Mouse (Mus musculus): ENCODE results near the gene Myh15. TPM values are rescaled to one million over a fixed set of nuclear protein-coding genes. Genes with fewer than 3 reads are reported as not detected.

The Myh15 gene
- polyA plus RNA-seq (2012; fragmentation: generic; extraction: Trizol), result not detected
- long read RNA-seq, experiment 1, result 0 reads
- long read RNA-seq, experiment 2, result 0 reads

DNA sequence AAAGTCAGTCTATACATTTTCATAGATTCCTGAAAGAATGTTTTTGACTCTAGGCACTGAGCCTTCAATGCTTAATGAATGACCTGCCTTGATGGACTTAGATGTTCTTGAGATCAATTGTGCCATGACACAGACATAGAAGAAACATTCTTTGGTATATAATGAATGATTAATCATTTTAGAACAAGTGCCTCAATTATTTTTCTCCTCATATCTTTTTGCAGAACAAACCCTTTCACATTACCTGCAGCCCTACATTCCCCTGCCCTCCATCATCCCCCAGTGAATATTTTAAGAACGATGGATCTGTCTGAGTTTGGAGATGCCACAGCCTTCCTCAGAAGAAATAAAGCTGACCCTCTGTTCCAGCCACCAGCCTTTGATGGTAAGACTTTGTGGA is at the start of gene Myh15:
TSS of gene Myh15 (plus strand) at position 301 of the 400 bp plus-strand sequence.
- TF ChIP-seq FOSL1 (IDR thresholded peaks at IDR 0.05; ENCODE audit: insufficient read depth, low read length, poor library complexity, severe bottlenecking), result no peak
- no peak for TF ChIP-seq USF1 (IDR thresholded peaks at IDR 0.05; ENCODE audit: low read depth)
- no peak for TF ChIP-seq CTCF (IDR thresholded peaks at IDR 0.05; ENCODE audit: control insufficient read depth, insufficient read depth, insufficient read length)
- no peak for TF ChIP-seq CEBPB (IDR thresholded peaks at IDR 0.05; ENCODE audit: low read depth)
- TF ChIP-seq MYOD1 (IDR thresholded peaks at IDR 0.05; ENCODE audit: control insufficient read depth, insufficient read length, low read depth), result no peak
- no peak for TF ChIP-seq MYOG (IDR thresholded peaks at IDR 0.05; ENCODE audit: control insufficient read depth, extremely low read depth, insufficient read length)
- TF ChIP-seq MAX (IDR thresholded peaks at IDR 0.05), result no peak
- no peaks in the 10 kb centered on the region for H3K79me2 ChIP-seq (ENCODE audit: control insufficient read depth, insufficient read depth)
- no peaks in the 10 kb centered on the region for H3K36me3 ChIP-seq (ENCODE audit: control insufficient read depth, insufficient read depth)
- no peaks in the 10 kb centered on the region for H3K27me3 ChIP-seq (ENCODE audit: control insufficient read depth, insufficient read depth, insufficient read length)
- no peaks in the 10 kb centered on the region for H3K79me3 ChIP-seq (ENCODE audit: low read depth)
- H3ac ChIP-seq (ENCODE audit: control insufficient read depth, insufficient read length, low read depth), result no peak within 1 kb of the TSS
- no peak within 1 kb of the TSS for H3K4me3 ChIP-seq (ENCODE audit: insufficient read depth, poor library complexity, severe bottlenecking)

DNA sequence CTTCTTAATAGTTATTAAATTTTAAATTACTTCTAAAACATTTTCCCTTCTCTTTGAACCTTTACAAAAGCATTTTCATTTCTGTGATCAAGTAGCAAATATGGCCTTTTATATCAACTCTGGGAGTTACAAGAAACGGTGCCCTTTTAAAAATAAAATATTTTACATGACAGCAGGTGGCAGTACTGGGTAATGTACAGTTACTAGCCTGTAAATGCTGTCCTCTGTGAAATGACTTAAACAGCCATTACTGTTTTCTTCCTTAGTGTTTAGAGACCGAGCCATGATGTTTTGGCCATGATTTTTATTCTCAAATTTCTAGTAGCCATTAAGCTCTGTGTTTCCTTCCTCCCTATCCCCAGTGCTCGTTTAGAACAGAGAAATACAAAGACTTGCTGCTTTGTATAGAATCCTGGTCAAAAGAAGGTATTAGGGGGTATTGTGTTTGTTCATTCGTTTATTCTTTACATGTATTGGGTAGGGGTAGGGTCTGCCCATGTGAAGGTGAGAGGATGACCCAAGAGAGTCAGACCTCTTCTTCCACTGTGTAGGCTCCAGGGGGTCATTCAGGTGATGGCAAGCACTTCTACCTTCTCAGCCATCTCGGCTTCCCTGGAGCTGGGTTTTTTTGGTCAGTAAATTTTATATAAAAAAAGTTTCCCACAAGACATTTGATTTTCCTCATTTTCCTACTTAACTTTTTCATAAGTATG is 40.5 kb upstream of the Myh15 start:
- H3K36me3 ChIP-seq (ENCODE audit: control insufficient read depth, insufficient read depth), result peaks cover 88% of the 10 kb centered on the region
- no peaks in the 10 kb centered on the region for H3K27me3 ChIP-seq (ENCODE audit: control insufficient read depth, insufficient read depth, insufficient read length)
- H3K79me3 ChIP-seq (ENCODE audit: low read depth), result no peaks in the 10 kb centered on the region
- no peak for TF ChIP-seq MYOD1 (IDR thresholded peaks at IDR 0.05; ENCODE audit: control insufficient read depth, insufficient read length, low read depth)
- TF ChIP-seq MYOG (IDR thresholded peaks at IDR 0.05; ENCODE audit: control insufficient read depth, extremely low read depth, insufficient read length), result no peak
- no peak for TF ChIP-seq FOSL1 (IDR thresholded peaks at IDR 0.05; ENCODE audit: insufficient read depth, low read length, poor library complexity, severe bottlenecking)
- TF ChIP-seq MAX (IDR thresholded peaks at IDR 0.05), result no peak
- no peak for TF ChIP-seq USF1 (IDR thresholded peaks at IDR 0.05; ENCODE audit: low read depth)
- no peak for TF ChIP-seq CEBPB (IDR thresholded peaks at IDR 0.05; ENCODE audit: low read depth)
- no peak for TF ChIP-seq CTCF (IDR thresholded peaks at IDR 0.05; ENCODE audit: control insufficient read depth, insufficient read depth, insufficient read length)
- H3K79me2 ChIP-seq (ENCODE audit: control insufficient read depth, insufficient read depth), result no peaks in the 10 kb centered on the region
- H3K4me3 ChIP-seq (ENCODE audit: insufficient read depth, poor library complexity, severe bottlenecking), result no peak overlapping the region
- no peak overlapping the region for H3ac ChIP-seq (ENCODE audit: control insufficient read depth, insufficient read length, low read depth)

DNA sequence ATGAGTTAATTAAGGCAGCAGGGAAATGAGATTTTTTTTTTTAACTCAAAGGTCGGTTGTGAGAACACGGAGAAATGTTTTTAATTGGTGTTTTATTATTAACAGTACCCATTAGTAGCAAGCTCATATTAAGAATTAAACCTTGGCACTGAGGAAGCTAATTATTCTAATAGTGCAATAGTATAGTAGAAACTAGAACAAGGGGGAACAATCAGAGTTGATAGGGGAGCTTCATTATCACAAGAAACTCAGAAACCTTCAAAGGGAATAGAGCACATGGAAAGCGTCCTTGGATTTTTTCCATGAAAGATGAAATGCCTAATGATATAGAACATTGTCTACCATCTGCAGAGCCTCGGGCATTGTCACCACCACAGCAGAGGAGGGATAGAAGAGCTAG is 21.4 kb upstream of the Myh15 start:
- TF ChIP-seq CTCF (IDR thresholded peaks at IDR 0.05; ENCODE audit: control insufficient read depth, insufficient read depth, insufficient read length) (no peak), MYOD1 (IDR thresholded peaks at IDR 0.05; ENCODE audit: control insufficient read depth, insufficient read length, low read depth) (no peak), FOSL1 (IDR thresholded peaks at IDR 0.05; ENCODE audit: insufficient read depth, low read length, poor library complexity, severe bottlenecking) (no peak), MYOG (IDR thresholded peaks at IDR 0.05; ENCODE audit: control insufficient read depth, extremely low read depth, insufficient read length) (no peak), CEBPB (IDR thresholded peaks at IDR 0.05; ENCODE audit: low read depth) (no peak), USF1 (IDR thresholded peaks at IDR 0.05; ENCODE audit: low read depth) (no peak), MAX (IDR thresholded peaks at IDR 0.05) (no peak)
- H3K79me2 ChIP-seq (ENCODE audit: control insufficient read depth, insufficient read depth), result no peaks in the 10 kb centered on the region
- no peak overlapping the region for H3ac ChIP-seq (ENCODE audit: control insufficient read depth, insufficient read length, low read depth)

DNA sequence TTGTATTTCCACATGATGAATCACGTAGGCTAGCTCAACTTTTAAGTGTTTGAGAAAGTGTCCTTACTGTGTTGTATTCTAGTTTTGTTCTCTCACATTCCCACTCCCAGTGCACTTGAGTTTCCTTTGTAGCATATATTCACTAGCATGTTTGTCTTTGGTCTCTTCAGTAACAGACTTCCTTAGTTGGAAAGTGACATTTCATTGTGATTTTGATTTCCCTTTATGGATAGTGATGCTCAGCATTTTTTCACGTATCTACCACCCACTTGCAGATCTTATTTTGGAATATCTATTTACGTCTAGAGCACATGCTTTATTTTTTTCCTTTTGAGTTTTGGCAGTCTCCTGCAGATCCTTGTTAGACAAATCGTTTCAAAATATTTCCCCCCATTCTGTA is 19.5 kb upstream of the Myh15 start:
- Histone ChIP-seq H3K27me3 (ENCODE audit: control insufficient read depth, insufficient read depth, insufficient read length) (no peaks in the 10 kb centered on the region), H3K4me3 (ENCODE audit: insufficient read depth, poor library complexity, severe bottlenecking) (no peak overlapping the region), H3K79me2 (ENCODE audit: control insufficient read depth, insufficient read depth) (no peaks in the 10 kb centered on the region), H3K79me3 (ENCODE audit: low read depth) (no peaks in the 10 kb centered on the region), H3ac (ENCODE audit: control insufficient read depth, insufficient read length, low read depth) (no peak overlapping the region), H3K36me3 (ENCODE audit: control insufficient read depth, insufficient read depth) (no peaks in the 10 kb centered on the region)
- TF ChIP-seq CTCF (IDR thresholded peaks at IDR 0.05; ENCODE audit: control insufficient read depth, insufficient read depth, insufficient read length) (no peak), MAX (IDR thresholded peaks at IDR 0.05) (no peak), FOSL1 (IDR thresholded peaks at IDR 0.05; ENCODE audit: insufficient read depth, low read length, poor library complexity, severe bottlenecking) (no peak), CEBPB (IDR thresholded peaks at IDR 0.05; ENCODE audit: low read depth) (no peak), MYOD1 (IDR thresholded peaks at IDR 0.05; ENCODE audit: control insufficient read depth, insufficient read length, low read depth) (no peak), USF1 (IDR thresholded peaks at IDR 0.05; ENCODE audit: low read depth) (no peak), MYOG (IDR thresholded peaks at IDR 0.05; ENCODE audit: control insufficient read depth, extremely low read depth, insufficient read length) (no peak)

More for the DNA sequence above, 21.4 kb upstream of the Myh15 start:
- H3K27me3 ChIP-seq (ENCODE audit: control insufficient read depth, insufficient read depth, insufficient read length), result no peaks in the 10 kb centered on the region
- H3K4me3 ChIP-seq (ENCODE audit: insufficient read depth, poor library complexity, severe bottlenecking), result no peak overlapping the region
- H3K79me3 ChIP-seq (ENCODE audit: low read depth), result no peaks in the 10 kb centered on the region
- H3K36me3 ChIP-seq (ENCODE audit: control insufficient read depth, insufficient read depth), result no peaks in the 10 kb centered on the region

DNA sequence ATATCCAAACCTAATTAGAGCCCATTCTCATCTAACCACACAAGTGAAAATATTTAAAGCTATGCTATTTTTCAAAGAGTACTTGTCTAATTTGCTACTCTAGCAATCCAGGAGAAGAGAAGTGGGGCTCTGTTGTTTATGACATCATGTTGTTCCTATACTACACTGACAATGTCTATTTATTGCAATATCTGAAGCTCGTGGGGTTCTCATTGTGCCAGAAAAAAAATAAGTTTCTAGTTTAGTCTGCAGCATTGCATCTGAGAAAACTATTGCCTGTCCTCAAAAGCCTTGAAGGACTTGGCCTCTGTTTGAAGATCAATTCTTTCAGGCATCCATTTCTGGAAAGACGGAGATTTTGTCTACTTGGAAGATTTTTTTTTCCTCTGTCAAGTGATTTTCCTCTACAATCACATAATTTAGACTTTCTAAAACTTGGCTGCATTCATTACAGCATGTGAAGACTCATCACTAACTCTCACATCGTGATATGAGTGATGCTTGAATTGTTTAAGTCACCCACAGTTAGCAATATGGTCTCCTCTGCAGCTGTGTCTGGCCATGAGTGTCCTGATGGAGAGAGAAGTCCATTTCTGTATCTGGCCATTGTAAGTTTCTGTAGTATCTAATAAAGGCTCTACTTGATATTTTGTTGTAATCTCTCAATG is 16.6 kb upstream of the Myh15 start:
- Histone ChIP-seq H3K79me2 (ENCODE audit: control insufficient read depth, insufficient read depth) (no peaks in the 10 kb centered on the region), H3ac (ENCODE audit: control insufficient read depth, insufficient read length, low read depth) (no peak overlapping the region), H3K79me3 (ENCODE audit: low read depth) (no peaks in the 10 kb centered on the region), H3K27me3 (ENCODE audit: control insufficient read depth, insufficient read depth, insufficient read length) (no peaks in the 10 kb centered on the region), H3K4me3 (ENCODE audit: insufficient read depth, poor library complexity, severe bottlenecking) (no peak overlapping the region), H3K36me3 (ENCODE audit: control insufficient read depth, insufficient read depth) (no peaks in the 10 kb centered on the region)
- no peak for TF ChIP-seq MYOG (IDR thresholded peaks at IDR 0.05; ENCODE audit: control insufficient read depth, extremely low read depth, insufficient read length)
- TF ChIP-seq CEBPB (IDR thresholded peaks at IDR 0.05; ENCODE audit: low read depth), result no peak
- no peak for TF ChIP-seq FOSL1 (IDR thresholded peaks at IDR 0.05; ENCODE audit: insufficient read depth, low read length, poor library complexity, severe bottlenecking)
- no peak for TF ChIP-seq USF1 (IDR thresholded peaks at IDR 0.05; ENCODE audit: low read depth)
- no peak for TF ChIP-seq MYOD1 (IDR thresholded peaks at IDR 0.05; ENCODE audit: control insufficient read depth, insufficient read length, low read depth)
- no peak for TF ChIP-seq MAX (IDR thresholded peaks at IDR 0.05)
- TF ChIP-seq CTCF (IDR thresholded peaks at IDR 0.05; ENCODE audit: control insufficient read depth, insufficient read depth, insufficient read length), result no peak
